Mouse (Mus musculus): ENCODE results near the gene Cisd2.

DNA sequence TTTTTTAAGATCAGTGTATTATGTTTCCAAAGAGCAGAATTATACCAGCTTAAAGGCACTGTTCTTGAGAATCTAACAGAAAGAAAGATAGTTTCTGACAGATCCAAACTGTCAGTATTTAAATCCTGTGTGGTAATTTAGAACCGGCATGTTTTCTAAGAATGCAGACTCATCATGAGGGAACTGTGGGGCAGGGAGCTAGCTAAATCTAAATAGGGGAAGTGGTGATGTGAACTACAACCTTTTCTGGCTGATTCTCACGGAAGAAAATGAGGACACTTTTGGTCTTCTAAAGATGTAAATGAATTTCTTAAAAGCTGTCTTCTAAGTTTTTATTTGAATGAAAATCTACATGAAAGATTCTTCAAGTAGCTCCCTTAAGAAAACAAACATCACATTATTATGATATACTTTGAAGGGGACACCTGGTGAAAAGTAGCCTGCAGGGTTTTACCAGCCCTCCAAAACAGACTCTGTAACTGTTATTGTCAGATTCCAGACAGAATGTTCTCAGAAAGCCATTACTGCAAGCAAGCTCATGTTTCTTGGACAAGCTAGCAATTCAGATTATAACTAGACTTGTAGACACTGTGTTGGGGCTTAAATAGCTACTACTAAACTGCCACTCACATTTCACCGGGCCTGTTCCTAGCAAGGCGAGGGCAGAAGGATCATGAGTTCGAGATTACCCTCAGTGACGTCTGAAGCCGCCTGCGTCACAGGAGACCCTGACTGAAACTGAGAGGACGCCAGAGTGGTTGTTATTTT lies 3.0 kb downstream of the Cisd2 start:
- no peak for TF ChIP-seq MAX (IDR thresholded peaks at IDR 0.05)
- no peak for TF ChIP-seq CTCF (IDR thresholded peaks at IDR 0.05; ENCODE audit: control insufficient read depth, insufficient read depth, insufficient read length)
- TF ChIP-seq CEBPB (IDR thresholded peaks at IDR 0.05; ENCODE audit: low read depth) = no peak
- TF ChIP-seq USF1 (IDR thresholded peaks at IDR 0.05; ENCODE audit: low read depth) = no peak
- TF ChIP-seq MYOD1 (IDR thresholded peaks at IDR 0.05; ENCODE audit: control insufficient read depth, insufficient read length, low read depth) = no peak

Measured in C2C12 (cell line).